Mouse (Mus musculus): ENCODE data around the gene Fasn.
A peak's percentile ranks its signal among the peaks of the same experiment; 100 is the strongest.
"Not testable (repeated sequence)": the region's sequence is repeated elsewhere in the genome, so short reads cannot be mapped to it uniquely, and the experiment has no call there.

Gene Fasn

DNA sequence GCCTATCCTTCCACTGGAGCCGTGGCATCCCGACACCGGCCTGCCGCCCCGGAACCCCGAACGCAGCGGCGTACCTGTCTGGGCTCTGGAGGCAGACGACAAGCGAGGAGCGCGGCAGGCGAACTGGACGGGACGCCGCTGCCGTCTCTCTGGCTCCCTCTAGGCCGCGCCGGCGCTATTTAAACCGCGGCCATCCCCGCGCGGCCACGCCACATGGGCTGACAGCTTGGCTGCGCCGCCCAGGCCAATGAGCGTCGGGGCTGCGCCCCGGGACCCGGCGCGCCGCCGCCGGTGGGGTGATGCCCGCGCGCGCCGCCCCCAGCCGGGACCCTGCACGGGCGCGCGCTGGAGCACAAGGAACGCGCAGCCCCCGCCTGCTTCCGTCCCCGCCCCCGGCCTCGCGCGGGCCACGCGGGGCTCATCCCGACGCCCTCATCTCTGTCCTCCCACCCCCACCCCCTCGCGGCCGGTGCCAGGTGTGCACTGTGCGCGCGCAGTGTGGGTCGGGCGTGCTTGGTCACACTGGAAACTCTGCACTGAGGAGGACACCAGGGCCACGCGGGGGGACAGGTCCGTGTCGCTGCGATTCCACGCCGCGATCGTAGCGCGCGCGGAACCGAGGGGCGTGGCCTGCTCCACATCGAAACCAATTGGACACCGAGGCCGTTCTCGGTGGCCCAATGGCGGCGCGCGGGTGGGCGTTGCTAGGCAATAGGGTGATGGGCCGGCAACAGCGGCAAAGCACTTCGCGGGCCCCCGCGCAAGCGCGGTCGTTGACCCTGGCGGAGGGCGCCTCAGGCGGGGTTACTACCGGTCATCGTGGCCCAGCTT is at the start of gene Fasn:
Gene Fasn, minus strand, starts transcription at position 592 of the 831 bp plus-strand sequence.
- DNase-seq: peak; percentile 96

DNA sequence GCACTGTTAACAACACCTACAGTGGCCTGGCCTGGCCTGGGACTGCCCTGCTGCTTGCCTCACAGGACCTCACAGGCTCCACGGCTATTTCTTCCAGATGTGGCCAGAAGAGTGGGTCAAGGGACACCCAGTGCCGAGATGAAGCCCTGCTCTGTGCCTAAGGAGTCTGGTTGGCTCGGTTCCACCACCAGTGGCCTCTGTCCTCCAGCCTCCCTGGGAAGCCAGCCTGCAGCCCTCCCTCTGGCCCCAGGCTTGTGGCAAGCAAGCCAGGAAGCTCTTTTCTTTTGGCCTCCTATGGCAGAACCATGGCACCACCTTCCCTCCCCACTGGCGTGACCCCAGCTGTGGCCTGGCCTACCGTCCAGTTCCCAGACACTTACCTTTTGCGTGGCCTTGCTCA is 48.9 kb upstream of the Fasn start:
- no peak for DNase-seq

DNA sequence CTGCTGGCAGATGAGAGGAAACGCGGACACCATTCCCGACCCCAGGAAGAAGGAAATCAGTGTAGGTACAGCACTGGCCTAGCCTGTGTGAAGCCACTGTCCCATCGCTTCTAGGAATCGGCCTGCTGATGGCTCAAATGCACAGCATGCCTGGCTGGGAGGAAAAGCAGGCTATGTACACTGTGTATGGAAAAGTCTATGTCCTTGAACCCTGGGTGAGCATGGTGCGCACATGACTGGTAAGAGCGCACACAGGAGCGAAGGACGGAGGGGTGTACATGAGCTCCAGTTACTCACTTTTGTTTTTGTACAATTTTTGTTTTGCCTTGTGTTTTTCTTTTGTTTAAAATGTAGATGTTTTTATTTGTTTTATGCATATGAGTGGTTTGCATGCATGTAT is 47.2 kb upstream of the Fasn start:
- no peak for DNase-seq

DNA sequence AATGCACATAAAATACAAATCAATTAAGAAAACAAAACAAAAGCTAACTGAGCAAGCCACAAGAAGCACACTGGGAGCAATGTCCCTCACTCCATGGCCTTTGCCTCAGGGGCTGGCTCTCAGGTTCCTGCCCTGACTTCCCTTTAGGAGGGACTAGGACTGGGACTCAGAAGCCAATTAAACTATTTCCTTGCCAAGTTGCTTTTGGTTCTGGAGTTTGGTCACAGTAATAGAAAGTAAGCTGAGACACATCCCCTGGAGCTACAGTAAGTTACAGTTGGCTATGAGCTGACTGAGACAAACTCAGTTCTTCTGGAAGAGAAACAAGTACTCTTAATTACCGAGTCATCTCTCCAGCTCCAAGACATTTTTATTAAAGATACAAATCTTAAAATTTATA is 41.5 kb upstream of the Fasn start:
- DNase-seq: no peak

DNA sequence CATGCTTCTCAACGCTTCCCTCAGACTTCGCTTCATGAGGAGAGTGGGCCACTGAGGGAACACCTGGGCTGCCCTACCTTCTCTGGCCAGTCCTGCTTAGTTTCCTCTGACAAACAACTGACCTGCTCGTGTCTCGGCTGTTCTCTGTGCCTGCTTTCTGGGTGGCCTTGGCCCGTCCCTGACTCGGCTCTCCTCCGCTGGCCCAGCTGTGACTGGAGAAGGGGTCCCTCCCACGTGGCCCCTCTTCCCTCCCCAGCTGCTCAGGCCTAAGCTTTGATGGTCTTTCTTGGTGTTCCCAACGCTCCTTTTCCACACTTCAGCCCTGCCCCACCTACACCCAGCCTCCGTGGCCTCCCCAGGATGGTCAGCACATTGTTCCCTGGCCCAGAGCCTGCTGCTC is 38.5 kb upstream of the Fasn start:
- no peak for DNase-seq

DNA sequence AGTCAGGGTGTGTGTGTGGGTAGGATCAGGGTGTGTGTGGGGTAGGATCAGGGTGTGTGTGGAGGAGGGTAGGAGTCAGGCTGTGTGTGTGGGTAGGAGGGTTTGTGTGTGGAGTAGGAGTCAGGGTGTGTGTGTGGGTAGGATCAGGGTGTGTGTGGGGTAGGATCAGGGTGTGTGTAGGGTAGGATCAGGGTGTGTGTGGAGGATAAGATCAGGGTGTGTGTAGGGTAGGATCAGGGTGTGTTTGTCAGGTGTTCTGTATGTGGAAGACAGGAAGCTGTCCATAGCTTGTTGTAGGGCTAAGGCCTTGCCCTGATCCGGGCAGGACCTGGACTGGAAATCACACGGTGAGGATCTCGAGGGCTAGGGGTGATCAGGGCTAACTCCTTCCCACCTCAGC is 31.6 kb upstream of the Fasn start:
- DNase-seq: not testable (repeated sequence)

DNA sequence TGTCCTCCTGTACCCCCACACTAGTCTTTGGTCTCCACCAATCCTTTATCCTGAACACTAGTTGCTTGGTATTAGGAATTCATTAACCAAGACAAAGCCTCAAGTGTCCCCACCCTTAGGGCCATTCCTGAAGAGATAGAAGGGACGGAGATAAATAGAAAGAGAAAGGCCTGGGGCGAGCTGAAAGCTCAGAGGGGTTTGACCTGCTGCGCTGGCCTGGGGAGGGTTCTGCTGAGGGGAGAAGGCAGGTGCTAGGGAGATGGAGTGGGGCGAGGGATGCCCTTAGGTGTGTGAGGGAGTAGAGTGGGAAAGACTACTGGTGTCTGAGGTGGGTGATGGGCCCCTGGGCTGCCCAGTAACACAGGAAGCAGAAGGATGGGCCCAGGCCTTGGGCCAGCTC is 29.4 kb upstream of the Fasn start:
- DNase-seq: no peak

DNA sequence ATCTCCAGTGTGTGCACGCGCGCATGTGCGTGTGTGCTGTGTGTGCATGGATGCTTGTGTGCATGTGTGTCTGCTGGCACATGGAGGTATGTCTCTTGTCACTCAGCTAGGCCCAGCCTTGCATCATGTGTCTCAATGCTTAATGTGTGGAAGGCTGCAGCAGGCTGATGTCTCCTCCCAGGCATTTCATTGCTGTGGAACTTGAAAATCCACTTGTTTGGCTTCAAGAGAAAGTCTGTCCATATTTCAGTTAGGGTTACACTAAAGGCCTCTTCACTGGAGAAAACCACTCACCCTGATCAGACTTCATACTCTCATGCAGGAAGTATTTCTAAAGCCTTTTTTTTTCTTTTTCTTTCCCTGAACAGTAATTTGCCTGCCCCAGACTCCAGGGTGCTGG is 28.8 kb upstream of the Fasn start:
- DNase-seq: no peak

DNA sequence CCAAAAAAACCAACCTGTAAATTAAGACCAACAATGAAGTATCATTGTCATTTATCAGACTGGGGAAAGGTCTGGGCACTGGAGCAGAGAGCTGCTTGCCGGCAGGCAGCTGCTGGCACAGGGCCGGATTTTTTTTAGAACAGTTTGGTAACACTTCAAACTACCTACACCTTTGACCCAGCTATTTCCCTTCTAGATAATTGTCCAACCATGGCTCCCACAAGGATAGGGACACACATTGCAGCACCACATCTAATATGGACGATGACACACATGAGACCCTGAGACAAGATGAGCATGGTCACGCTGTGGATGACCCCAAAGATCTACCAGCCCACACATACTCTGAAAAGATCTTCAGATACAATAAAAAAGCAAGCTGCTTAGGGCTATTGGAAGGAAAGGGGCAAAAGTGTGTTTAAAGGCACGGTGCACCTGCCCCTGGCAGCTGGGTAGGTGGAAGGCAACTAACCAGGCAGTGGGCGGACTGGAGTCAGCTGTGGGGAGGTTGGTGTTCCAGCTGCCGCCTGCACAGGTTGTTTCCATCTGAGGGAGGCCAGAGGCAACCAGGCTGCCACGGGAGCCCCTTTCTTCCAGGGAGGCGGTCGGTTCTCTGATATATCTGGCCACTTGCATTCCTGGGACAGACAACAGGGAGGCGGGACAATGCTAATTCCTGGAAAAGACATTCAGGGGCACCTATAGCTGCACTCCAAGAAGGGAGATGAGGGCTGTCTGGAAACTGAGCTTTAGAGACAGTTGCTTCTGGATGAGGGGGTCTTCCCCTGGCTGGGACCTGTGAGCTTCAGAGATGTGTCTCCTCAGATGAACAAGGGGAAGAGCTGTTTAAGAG is 28.0 kb upstream of the Fasn start:
- DNase-seq: no peak

DNA sequence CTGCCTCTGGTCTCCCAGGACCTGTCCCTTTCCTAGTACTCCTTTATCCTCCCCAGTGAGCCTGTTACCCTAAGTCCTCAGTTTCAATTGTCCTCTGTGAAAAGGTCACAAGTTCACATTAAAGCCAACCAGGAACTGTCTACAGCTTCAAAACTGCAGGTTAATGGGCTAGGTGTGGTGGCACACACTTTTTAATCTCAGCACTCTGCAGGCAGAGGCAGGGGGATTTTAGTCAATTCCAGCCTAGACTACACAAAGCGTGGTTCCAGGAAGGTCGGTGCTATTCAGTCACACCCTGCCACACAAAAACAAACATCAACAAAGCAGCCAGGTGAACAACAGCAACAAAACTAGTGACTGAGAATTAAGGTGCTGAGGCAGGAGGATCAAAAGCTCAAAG is 27.2 kb upstream of the Fasn start:
- DNase-seq: no peak

DNA sequence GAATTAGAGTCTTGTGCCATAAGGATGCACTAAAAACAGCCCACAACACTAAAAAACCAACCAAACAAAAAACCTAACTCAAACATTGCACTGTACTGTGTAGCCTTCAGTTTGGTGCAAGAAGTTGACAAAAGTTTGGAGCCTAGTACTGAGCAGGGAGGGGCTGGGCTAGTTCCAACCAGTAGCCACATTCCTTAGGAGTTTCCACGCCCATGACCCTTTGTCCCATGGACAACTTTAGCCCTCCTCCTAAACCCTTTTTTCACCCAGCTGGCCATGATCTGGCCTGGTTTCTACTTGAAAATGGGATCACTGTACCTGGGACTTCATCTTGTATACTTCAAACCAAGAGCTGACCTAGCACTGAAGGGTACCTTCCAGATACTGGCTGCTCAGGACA is 26.8 kb upstream of the Fasn start:
- no peak for DNase-seq

DNA sequence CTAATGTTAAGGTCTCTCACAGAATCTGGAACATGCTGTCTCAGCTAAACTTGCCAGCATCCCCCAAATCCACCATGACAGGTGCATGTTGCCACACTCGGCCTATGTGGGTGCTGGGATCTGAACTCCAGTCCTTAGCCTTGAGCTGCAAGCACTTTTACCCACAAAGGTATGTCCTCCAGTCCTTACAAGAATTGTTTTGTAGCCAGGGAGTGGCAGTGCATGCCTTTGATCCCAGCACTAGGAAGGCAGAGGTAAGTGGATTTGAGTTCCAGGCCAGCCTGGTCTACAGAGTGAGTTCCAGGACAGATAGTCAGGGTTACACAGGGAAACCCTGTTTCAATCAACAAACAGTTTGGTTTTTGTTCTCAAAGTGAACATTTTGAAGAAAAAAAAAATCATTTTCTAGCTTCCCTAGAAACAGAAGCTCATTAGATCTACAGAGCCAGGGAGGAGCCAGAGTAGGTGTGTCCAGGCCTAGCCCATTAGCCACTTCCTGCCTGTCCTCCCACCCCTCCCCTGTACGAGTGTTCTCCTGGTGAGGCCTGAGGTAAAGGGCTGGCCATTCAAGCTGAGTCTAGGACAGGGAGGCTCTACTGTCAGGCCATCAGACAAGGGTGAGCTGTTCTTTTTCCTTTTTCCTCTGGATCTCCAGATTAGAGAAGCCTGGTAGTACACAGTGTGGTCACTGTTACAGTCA is 26.1 kb upstream of the Fasn start:
- peak in 1 of 2 experiments; percentile 18 for DNase-seq

DNA sequence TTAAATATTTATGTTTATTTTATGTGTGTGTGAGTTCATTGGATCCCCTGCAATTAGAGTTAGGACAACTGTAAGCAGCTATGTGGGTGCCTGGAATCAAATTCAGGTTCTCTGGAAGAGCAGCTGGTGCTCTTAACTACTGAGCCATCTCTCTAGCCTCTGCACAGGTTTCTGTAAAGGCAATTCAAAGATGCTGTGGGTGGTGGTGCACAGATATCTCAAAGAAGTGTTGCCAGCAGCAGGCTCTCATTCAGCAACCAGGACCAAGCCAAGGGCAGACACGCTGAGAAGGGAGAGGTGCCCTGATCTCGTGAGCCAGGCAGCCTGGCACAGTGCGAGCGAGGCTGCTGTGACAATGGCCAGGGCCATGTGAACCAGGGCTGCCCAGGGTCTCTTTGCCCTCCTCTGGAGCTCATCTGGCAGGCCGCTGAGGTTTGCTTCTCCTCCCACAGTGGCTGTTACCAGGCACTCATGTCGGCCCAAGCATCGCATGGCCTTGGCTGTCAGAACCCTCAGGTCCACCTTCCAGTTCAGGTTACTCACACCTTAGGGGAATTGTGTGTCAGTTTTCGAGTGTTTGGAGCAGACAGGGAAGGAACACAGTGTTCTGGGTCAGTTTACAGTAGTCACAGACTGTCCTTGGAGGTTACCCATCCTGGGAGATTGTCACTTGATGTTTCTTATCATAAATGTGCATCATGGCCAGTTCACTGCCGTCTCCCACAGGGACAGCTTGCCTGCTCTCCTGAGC is 22.6 kb upstream of the Fasn start:
- DNase-seq: no peak

DNA sequence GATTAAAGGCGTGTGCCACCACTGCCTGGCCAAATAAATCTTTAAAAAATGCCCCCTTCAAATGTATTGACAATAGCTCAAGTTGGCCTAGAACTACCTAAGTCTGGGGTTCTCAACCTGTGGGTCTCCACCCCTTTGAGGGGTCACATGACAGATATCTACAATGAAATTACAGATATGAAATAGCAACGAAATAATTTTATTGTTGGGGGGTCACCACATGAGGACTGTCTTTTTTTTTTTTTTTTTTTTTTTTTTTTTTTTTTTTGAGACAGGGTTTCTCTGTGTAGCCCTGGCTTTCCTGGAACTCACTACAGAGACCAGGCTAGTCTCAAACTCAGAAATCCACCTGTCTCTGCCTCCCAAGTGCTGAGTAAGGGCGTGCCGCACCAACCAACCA is 20.0 kb upstream of the Fasn start:
- DNase-seq: no peak

DNA sequence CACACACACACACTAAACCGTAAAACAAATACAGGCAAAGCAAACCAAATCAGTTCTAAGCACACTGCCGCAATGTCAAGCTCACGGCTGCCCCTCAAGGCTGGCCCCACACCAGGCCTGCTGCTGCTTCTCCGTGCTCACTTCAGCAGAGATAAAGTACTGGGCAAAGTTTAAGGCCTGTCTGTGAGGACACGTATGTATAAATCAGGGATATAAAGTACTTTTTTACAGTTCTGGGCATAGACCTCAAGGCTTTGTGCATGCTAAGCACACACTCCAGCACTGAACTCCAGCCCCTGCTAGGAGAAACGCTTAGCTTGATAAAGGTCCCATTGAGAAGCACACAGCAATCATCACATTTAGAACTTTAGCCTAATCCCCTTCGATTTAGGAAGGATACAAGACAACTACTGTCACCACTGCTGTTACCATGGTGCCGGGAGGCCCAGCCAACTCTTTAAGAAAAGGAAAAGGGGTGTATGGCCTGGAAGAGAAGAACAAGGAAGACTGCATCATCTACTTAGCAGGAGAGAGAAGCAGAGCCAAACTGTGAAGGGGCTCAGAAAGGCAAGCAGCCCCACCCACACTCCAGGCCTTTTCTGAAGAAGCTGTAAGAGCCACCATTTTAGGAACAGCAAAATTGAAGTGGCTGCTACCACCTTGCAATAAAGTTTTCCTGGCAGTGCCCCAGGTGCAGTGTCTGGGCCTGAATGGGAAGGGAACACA is 9.4 kb upstream of the Fasn start:
- DNase-seq: no peak

DNA sequence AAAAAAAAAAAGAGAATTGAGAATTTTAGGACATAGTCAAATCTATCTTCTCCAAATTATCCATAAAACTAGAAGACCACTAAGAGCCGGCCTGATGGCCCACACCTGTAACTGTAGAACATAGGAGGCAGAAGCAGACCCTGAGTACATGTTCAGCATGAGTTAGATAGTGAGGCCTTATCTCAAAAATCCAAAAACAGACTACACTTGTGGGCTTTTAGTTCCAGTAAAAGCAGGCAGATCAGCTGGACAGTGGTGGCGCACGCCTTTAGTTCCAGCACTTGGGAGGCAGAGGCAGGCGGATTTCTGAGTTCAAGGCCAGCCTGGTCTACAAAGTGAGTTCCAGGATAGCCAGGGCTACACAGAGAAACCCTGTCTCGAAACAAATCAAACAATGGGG is 8.6 kb upstream of the Fasn start:
- DNase-seq: not testable (repeated sequence)

DNA sequence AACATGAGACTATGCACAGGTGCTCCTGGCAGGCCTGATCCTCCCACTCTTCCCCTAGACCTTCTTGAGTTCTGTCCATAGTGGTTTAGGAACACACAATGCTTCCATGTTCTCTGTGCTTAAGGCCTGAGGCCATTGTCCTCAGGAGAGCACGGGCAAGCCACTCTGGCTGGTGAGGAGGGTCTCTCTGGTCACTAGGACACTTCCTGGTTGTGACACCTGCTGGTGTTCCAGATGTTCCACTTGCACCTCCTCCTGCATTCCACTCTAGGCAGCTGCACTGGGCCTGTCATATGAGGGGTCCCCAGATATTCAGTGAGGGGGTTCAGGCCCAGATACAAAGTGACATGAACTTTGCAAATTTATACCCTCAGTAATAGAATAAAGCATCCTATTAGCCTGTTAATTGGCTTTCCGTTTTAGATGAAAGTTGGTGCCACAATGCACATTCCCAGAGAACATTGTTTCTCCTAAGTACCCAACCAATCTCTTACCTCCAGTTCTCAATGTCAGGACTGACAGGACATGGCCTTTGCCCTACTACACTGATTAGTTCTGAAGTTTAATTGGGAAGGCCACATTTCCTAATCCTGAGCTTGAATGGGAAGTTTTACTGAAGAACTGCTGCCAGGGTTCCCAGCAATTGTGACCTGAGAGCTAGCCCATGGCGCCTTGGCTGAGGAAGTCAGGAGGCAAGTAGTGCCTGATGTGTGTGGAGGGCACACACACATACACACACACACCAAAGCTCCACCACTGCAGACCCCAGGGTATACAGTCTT is 7.5 kb upstream of the Fasn start:
- no peak for DNase-seq

DNA sequence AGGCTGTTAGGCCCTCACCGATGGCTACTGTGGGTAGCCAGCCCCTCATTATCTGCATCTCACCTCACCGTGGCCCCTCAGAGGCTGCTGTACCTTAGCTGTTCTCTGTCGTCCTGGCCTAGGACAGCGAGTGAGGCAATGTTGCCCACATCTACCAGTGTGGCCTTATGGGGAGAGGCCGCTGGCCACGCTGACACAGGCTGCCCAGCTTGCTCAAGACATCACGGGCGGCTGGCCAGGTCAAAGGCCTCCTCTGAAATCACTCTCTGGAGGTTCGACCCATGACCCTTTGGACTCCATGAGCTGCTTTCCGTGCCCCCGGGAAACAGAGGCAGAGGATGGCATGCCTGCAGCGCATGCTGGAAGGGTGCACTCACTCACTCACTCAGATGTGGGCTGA is 6.3 kb upstream of the Fasn start:
- no peak for DNase-seq

DNA sequence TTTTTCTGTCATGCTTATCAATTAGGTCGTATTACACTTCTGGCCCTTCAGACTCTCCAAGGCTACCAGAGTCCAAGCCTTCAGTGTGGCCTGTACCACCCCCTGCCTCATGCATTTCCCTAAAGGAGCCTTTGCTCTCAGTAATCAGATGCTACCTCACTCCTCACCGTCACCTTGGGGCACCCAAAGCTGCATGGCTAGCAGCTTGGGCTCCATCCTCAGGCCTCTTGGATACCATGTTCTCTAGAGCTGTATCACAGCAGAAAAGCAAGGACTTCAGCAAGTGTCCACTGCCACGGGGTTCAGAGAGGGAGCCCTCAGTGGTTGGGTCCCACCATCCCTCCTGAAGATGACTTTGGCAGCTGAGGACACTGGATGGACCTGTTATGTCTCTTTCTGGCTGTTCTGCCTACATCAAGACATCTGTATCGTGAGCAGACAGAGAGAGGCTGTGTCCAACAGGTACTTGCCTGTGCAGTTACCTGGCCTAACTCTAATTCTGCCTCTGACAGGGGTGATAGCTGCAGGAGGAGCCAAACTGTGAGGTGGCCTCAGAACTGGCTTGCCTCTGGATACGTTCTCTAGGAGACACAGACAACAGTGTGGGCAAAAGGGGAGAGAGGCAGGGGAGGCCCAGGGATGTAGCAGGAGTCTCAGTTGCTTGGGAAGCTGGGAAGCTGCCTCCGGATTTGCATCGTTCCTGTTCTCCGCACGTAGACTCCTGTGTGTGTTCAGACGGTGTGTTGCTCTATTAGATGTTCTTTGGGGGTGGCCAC is 5.6 kb upstream of the Fasn start:
- DNase-seq: no peak

DNA sequence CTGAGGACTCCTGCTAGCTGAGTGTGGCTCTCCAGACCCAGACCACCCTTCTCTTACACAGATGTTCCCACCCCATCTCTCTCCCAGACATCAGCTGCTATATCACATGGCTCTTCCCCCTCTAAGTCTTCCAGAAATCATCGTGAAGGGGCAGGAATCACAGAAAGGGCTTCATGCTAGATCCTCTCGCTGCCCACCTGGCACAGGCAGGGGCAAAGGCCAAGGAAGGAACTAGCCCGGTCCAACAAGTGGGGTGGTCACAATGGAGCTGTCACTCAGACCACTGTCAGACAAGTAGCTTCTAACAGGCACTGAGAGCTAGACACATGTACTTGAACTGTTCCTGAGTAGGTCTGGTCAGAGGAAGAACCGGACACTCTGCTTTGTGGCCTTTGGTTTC is 4.1 kb upstream of the Fasn start:
- no peak for DNase-seq

Data from B cell, adult 2 months (primary cell).